Mouse (Mus musculus): ENCODE data around the gene Tor4a.
A peak's percentile ranks its signal among the peaks of the same experiment; 100 is the strongest.

Tor4a gene

GRCm38 (mm10) chr2:25196172-25196954, at the start of gene Tor4a:
Gene Tor4a, minus strand, starts transcription at chr2:25196886.
- peak; percentile 85 for DNase-seq (ENCODE audit: low read depth, low spot score)

GRCm38 (mm10) chr2:25244144-25244543, 47.5 kb upstream of the Tor4a start:
- DNase-seq (ENCODE audit: low read depth, low spot score) = no peak

- DNase-seq (ENCODE audit: low read depth, low spot score) = no peak
Measured at GRCm38 (mm10) chr2:25243342-25243741, 46.7 kb upstream of the Tor4a start.

GRCm38 (mm10) chr2:25242101-25242506, 45.4 kb upstream of the Tor4a start, which contains the start of the genes Rnf208 and Cysrt1:
Gene Rnf208, plus strand, starts transcription at chr2:25242255.
Gene Cysrt1, minus strand, starts transcription at chr2:25242452.
- DNase-seq (ENCODE audit: low read depth, low spot score) = no peak

- peak; percentile 47 for DNase-seq (ENCODE audit: low read depth, low spot score)
Measured at GRCm38 (mm10) chr2:25241438-25241775, 44.7 kb upstream of the Tor4a start.

GRCm38 (mm10) chr2:25240723-25241437, 44.2 kb upstream of the Tor4a start:
- DNase-seq (ENCODE audit: low read depth, low spot score) = peak; percentile 97

GRCm38 (mm10) chr2:25240310-25240709, 43.6 kb upstream of the Tor4a start:
- no peak for DNase-seq (ENCODE audit: low read depth, low spot score)

GRCm38 (mm10) chr2:25239766-25240165, 43.1 kb upstream of the Tor4a start:
- no peak for DNase-seq (ENCODE audit: low read depth, low spot score)

GRCm38 (mm10) chr2:25238106-25238505, 41.4 kb upstream of the Tor4a start:
- DNase-seq (ENCODE audit: low read depth, low spot score) = no peak

GRCm38 (mm10) chr2:25237522-25237921, 40.8 kb upstream of the Tor4a start:
- DNase-seq (ENCODE audit: low read depth, low spot score) = no peak

- no peak for DNase-seq (ENCODE audit: low read depth, low spot score)
Measured at GRCm38 (mm10) chr2:25236614-25237013, 39.9 kb upstream of the Tor4a start, which contains the start of gene Rnf224. Gene Rnf224, minus strand, starts transcription at chr2:25236787.

- DNase-seq (ENCODE audit: low read depth, low spot score) = no peak
Measured at GRCm38 (mm10) chr2:25234551-25235220, 38.0 kb upstream of the Tor4a start.

GRCm38 (mm10) chr2:25234050-25234449, 37.4 kb upstream of the Tor4a start, which contains the start of gene Slc34a3:
Gene Slc34a3, minus strand, starts transcription at chr2:25234364.
- DNase-seq (ENCODE audit: low read depth, low spot score) = no peak

- DNase-seq (ENCODE audit: low read depth, low spot score) = no peak
Measured at GRCm38 (mm10) chr2:25233421-25233820, 36.7 kb upstream of the Tor4a start.

- DNase-seq (ENCODE audit: low read depth, low spot score) = peak; percentile 45
Measured at GRCm38 (mm10) chr2:25231038-25231437, 34.4 kb upstream of the Tor4a start.

- no peak for DNase-seq (ENCODE audit: low read depth, low spot score)
Measured at GRCm38 (mm10) chr2:25230581-25230980, 33.9 kb upstream of the Tor4a start.

GRCm38 (mm10) chr2:25229582-25229981, 32.9 kb upstream of the Tor4a start:
- DNase-seq (ENCODE audit: low read depth, low spot score) = no peak

GRCm38 (mm10) chr2:25228995-25229530, 32.4 kb upstream of the Tor4a start:
- DNase-seq (ENCODE audit: low read depth, low spot score) = no peak

GRCm38 (mm10) chr2:25228431-25228889, 31.8 kb upstream of the Tor4a start:
- peak; percentile 95 for DNase-seq (ENCODE audit: low read depth, low spot score)

GRCm38 (mm10) chr2:25227406-25227805, 30.7 kb upstream of the Tor4a start:
- DNase-seq (ENCODE audit: low read depth, low spot score) = no peak

- no peak for DNase-seq (ENCODE audit: low read depth, low spot score)
Measured at GRCm38 (mm10) chr2:25226864-25227263, 30.2 kb upstream of the Tor4a start.

Measured in ES-CJ7 (cell line).